Mouse (Mus musculus) intestine, embryonic 14.5 days (tissue): ENCODE data around the gene Xab2. TPM values are rescaled to one million over a fixed set of nuclear protein-coding genes. Genes with fewer than 3 reads are reported as not detected.
"Not testable (repeated sequence)": the region's sequence is repeated elsewhere in the genome, so short reads cannot be mapped to it uniquely, and the experiment has no call there.

Experiments
- ATAC-seq: fragments of 200-750 bp; cut with Nextera tagmentation; replicated peaks from 2 replicates; pipeline ENCODE4 v1.8.0; 2017; ENCODE audit warnings: low read depth, moderate number of reproducible peaks, moderate TSS enrichment, moderate library complexity; ENCODE audit not compliant: low FRiP score, low TSS enrichment
- DNase-seq: peaks from one replicate; pipeline ENCODE4 v3.0.0-alpha.2; 2018; ENCODE audit warnings: low spot score
- H3K27ac ChIP-seq: fragments of 300-500 bp; sonication (generic); 2 replicates; pipeline ENCODE4 v1.5.1; 2014; ENCODE audit warnings: low read depth, mild to moderate bottlenecking, control low read depth
- H3K27me3 ChIP-seq: fragments of 300-500 bp; sonication (generic); replicated peaks from 2 replicates; pipeline ENCODE4 v1.6.1; 2014; ENCODE audit warnings: low read length, control low read depth; ENCODE audit not compliant: control insufficient read depth, insufficient read depth
- H3K36me3 ChIP-seq: fragments of 300-500 bp; sonication (generic); 2 replicates; pipeline ENCODE4 v1.6.1; 2014; ENCODE audit warnings: low read length, control low read depth; ENCODE audit not compliant: control insufficient read depth, insufficient read depth
- H3K4me1 ChIP-seq: fragments of 300-500 bp; sonication (generic); replicated peaks from 2 replicates; pipeline ENCODE4 v1.6.1; 2014; ENCODE audit warnings: low read length, control low read depth, mixed read lengths; ENCODE audit not compliant: control insufficient read depth, insufficient read depth
- H3K4me2 ChIP-seq: fragments of 300-500 bp; sonication (generic); 2 replicates; pipeline ENCODE4 v1.6.1; 2014; ENCODE audit warnings: low read length
- H3K4me3 ChIP-seq: fragments of 300-500 bp; sonication (generic); 2 replicates; pipeline ENCODE4 v1.5.1; 2014; ENCODE audit warnings: low read depth, low read length, control low read depth, mixed read lengths
- H3K9ac ChIP-seq: fragments of 300-500 bp; sonication (generic); 2 replicates; pipeline ENCODE4 v1.6.1; 2014; ENCODE audit warnings: mild to moderate bottlenecking, low read length
- H3K9me3 ChIP-seq: fragments of 300-500 bp; sonication (generic); 2 replicates; pipeline ENCODE4 v1.6.1; 2016; ENCODE audit warnings: low read length, control low read depth; ENCODE audit not compliant: control insufficient read depth
- WGBS: fragments of 180-500 bp; shearing (Covaris S2); extraction: QIAGEN DNeasy Blood & Tissue Kit; methylation state at CpG from one replicate; pipeline ENCODE4 v1.1.7; 2014; 5-methylcytosine and 5-hydroxymethylcytosine counted together
- polyA plus RNA-seq: library from polyadenylated mRNA; unstranded; fragments of >200 nt; fragmentation: Nextera tagmentation; extraction: Ambion mirVana; gene quantifications from 2 replicates; pipeline ENCODE4 v1.2.1, GENCODE M21; 2014

The Xab2 gene
- polyA plus RNA-seq, 1 experiment from 2014 or later, result 56.4 TPM

DNA sequence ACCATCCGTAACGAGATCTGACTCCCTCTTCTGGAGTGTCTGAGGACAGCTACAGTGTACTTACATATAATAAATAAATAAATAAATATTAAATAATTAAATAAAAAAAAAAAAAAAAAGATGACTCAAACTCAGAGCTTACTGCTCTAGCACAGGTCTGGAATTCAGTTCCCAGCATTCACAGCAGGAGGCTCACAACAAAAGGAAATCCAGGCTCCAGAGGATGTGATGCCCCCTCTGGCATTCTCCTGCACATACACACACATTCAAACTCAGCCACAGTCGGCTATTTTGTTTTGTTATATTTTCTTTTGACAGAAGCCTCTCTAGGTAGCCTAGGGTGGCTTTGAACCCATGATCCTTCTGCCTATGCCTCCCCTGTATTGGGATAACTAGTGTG lies 39.2 kb downstream of the Xab2 start:
- H3K4me3 ChIP-seq, H3K27me3 ChIP-seq, H3K9ac ChIP-seq, ATAC-seq, DNase-seq, H3K27ac ChIP-seq, H3K9me3 ChIP-seq, H3K4me2 ChIP-seq, H3K4me1 ChIP-seq, H3K36me3 ChIP-seq: not testable (repeated sequence)
- 78% methylated on average over 1 of the region's 3 CpGs for WGBS

DNA sequence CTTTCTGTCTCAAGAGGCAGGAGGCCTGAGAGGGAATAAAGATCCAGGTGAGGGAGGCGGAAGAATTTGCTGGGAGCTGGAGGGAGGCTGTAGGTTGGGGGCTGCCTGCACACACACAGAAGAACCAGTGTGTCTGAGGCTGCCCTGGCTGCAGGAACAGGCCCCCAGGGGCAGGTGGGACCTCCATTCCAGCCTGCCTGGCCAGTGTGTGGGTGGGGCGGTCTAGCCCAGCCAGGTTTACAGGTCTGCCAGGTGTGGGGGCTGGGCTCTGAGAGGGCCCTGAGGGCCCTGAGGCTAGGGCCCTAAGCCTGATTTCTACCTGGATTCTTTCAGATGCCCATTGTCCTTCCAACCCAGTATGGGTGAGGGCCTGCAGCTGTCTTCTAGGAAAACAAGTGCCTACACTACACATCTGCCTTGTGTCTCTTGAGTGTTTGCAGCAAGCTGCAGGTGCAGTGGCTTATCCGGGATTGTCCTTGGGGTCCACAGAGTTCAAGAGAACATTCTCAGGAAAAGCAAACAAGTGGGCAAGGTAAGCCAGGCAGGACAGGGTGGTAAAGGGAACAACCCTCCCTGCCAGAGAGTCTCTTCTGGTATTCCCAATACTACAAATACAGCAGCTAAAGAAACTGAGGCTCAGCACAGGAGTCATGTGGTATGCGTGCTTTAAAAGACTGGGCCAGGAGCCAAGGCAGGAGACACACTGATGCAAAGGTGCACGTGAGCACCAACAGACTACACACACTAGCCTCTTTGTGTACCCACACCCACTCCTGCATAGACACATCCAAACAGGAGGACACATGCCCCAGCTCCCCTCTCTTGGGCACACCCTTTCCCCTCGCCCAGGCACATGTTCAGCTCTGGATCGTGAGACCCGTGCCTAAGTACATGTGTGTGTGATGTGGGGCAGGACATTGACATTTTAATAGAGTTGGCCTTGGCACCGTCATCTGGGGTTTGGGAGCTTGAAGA lies 41.4 kb downstream of the Xab2 start:
- Histone ChIP-seq H3K4me2 (no peak overlapping the region), H3K9ac (no peak overlapping the region), H3K4me3 (no peak overlapping the region), H3K9me3 (no peaks in the 10 kb centered on the region), H3K4me1 (no peaks in the 10 kb centered on the region), H3K36me3 (no peaks in the 10 kb centered on the region), H3K27ac (peak overlapping the region; percentile 24; the same call in 1 of the 2 replicates), H3K27me3 (no peaks in the 10 kb centered on the region)
- DNase-seq, result no peak
- 76% methylated on average over 9 of the region's 9 CpGs for WGBS
- peak; percentile 73 for ATAC-seq

DNA sequence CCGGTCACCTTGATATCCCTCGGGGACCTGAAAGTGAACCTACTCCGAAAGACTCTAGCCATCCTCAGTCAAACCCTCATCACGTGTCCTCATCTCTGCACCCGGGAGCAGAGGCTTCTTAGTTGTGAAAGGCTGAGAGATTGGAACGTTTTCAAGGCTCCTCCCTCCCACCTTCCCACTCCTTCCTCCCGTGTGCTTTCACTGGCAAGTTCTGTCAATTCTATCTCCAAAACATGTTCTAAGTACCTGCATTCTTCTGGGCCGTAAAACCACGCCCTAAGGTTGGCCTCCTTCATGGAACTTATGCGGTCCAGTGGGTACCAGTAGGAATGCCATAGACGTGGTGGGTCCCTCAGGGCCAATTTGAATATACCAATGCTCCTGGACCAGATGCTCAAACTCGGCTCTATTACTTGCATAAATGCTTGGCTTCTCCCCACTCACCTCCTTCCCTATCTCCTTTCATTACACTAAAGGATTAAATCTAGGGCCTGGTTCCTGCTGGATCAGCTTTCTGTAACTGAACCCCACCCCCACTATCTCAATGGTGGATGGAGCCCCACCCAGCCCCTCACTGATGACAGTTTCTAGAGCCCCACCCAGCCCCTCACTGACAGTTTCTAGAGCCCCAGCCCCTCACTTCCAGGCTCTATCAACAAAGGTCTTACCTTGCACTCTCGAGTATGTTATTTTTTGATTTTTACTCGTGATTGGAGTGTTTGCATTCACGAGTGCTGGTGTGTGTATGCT lies 44.7 kb downstream of the Xab2 start:
- no peak for ATAC-seq
- Histone ChIP-seq H3K4me1 (no peaks in the 10 kb centered on the region), H3K9me3 (no peaks in the 10 kb centered on the region), H3K4me3 (no peak overlapping the region), H3K9ac (no peak overlapping the region), H3K27me3 (no peaks in the 10 kb centered on the region), H3K4me2 (no peak overlapping the region), H3K36me3 (no peaks in the 10 kb centered on the region), H3K27ac (no peak overlapping the region)
- WGBS, result 68% methylated on average over 15 of the region's 15 CpGs
- no peak for DNase-seq

DNA sequence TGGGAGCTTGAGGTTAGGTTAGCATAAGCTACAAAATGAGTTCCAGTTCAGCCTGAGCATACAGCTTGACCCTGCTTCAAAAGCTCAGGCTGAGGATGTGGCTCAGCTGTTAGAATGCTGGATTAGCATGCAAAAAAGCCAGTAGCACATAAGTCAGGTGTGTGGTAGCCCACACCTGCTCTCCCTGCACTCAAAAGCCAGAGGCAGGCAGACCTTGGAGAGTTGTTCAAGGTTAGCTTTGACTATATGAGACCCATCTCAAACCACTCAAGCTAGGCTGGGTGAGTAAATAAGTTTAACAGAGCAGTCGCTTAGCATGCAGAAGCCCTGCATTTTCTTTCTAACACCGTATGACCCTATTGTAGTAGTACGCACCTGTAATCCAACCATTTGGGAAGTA lies 46.6 kb downstream of the Xab2 start:
- Histone ChIP-seq H3K27ac (no peak overlapping the region), H3K4me2 (no peak overlapping the region), H3K27me3 (no peaks in the 10 kb centered on the region), H3K9me3 (no peaks in the 10 kb centered on the region), H3K36me3 (no peaks in the 10 kb centered on the region), H3K4me3 (no peak overlapping the region), H3K9ac (no peak overlapping the region), H3K4me1 (no peaks in the 10 kb centered on the region)
- DNase-seq (no peak), ATAC-seq (no peak)
- 94% methylated on average over 3 of the region's 3 CpGs for WGBS

DNA sequence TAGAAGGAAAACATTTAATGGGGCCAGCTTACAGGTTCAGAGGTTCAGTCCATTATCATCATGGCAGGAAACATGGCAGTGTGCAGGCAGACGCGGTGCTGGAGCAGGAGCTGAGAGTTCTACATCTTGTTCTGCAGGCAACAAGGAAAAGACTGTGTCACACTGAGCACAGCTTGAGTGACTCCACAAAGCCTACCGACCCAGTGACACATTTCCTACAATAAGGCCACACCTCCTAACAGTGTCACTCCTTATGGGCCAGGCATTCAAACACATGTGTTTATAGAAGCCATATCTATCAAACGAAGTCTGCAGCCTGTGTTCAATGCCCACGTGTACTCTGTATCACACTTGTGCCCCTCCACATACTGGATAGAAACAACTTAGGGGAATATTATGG lies 51.3 kb downstream of the Xab2 start:
- no peak for ATAC-seq
- no peak overlapping the region for H3K4me2 ChIP-seq

DNA sequence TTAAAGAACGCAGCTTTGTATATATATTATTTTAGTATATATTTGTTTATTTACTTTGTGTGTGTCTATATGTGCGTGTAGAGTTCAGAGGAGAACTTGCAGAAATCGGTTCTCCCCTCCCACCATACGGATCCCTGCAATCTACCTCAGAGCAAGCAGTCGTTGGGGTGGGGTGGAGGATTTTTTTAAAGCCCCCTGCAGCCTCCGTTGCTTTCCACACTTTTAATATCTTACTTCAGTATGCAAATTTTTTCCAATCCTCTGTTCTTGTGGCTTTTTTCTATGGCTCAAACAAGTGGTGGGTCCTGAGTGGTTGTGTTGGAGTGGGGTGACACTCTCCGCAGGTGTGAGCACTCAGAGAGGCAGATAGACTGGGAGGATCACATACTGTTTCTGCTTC lies 52.7 kb downstream of the Xab2 start:
- Histone ChIP-seq H3K9ac (peak overlapping the region; percentile 12; the same call in 1 of the 2 replicates), H3K4me1 (peaks cover 8% of the 10 kb centered on the region; the same call in 1 of the 2 replicates), H3K36me3 (no peaks in the 10 kb centered on the region), H3K4me2 (peak overlapping the region; percentile 39), H3K27me3 (no peaks in the 10 kb centered on the region), H3K4me3 (peak overlapping the region; percentile 14; the same call in 1 of the 2 replicates), H3K27ac (0 out of 2 replicates have a peak overlapping the region, but pooled peaks have one; percentile 2), H3K9me3 (no peaks in the 10 kb centered on the region)
- WGBS, result 9% methylated on average over 7 of the region's 7 CpGs
- ATAC-seq (no peak; the same call in 1 of the 2 replicates), DNase-seq (peak; percentile 50)

More for the DNA sequence above, 51.3 kb downstream of the Xab2 start:
- Histone ChIP-seq H3K9me3 (no peaks in the 10 kb centered on the region), H3K4me1 (peaks cover 8% of the 10 kb centered on the region; the same call in 1 of the 2 replicates), H3K27ac (no peak overlapping the region), H3K4me3 (no peak overlapping the region), H3K27me3 (no peaks in the 10 kb centered on the region), H3K36me3 (no peaks in the 10 kb centered on the region), H3K9ac (no peak overlapping the region)
- WGBS, result 84% methylated on average over 5 of the region's 5 CpGs
- peak; percentile 21 for DNase-seq

DNA sequence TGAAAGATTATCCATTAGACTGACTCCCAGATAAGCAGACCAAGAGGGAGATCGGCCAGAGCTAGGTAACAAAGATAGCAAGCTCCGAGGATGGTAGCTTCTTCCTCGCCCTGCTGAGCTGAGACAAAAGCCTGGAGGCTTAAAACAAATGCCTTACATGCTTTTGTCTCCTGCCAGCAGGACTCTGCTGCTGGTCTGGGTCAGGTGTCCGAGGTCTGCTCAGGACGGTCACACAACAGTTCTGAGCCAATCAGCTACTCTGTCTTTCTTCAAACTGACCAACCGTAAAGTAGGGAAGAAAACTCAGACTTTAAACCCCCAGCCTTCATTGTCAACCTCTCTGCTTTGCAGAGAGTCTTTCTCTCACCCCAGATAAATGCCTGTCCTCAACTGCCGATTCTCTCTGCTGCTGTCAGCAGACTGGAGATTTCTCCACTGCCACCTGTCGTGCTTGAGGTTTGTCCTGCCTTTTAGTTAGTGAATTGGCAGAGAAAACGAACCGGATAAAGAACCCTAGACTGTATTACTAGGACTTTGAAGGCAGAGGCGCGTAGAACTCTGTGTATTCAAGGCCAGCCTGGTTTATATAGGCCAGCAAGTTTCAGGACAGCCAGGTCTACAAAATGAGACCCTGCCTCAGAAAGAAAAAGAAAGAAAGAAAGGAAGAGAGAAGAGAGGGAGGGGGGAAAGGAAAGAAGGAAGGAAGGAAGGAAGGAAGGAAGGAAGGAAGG lies 53.3 kb downstream of the Xab2 start, which contains the start of gene C330021F23Rik:
TSS of gene C330021F23Rik (plus strand) at position 350 of the 731 bp plus-strand sequence.
- peak within 1 kb of the TSS; percentile 14 for H3K4me3 ChIP-seq
- ATAC-seq (peak; percentile 61), DNase-seq (peak; percentile 63)
- H3K4me1 ChIP-seq, result peaks cover 8% of the 10 kb centered on the region; the same call in 1 of the 2 replicates
- 4% methylated on average over 12 of the region's 12 CpGs for WGBS
- 0 out of 2 replicates have a peak within 1 kb of the TSS, but pooled peaks have one; percentile 2 for H3K27ac ChIP-seq
- H3K27me3 ChIP-seq, result no peaks in the 10 kb centered on the region
- H3K4me2 ChIP-seq, result peak within 1 kb of the TSS; percentile 39
- H3K36me3 ChIP-seq, result no peaks in the 10 kb centered on the region
- H3K9me3 ChIP-seq, result no peaks in the 10 kb centered on the region
- H3K9ac ChIP-seq, result peak within 1 kb of the TSS; percentile 12; the same call in 1 of the 2 replicates
